Mouse (Mus musculus) spleen, adult 2 months (tissue): ENCODE results near the gene Lcorl.

Experiments used
- CTCF ChIP-seq: fragments of 200-500 bp; IDR thresholded peaks from 2 replicates; pipeline ENCODE4 v1.5.1; 2011; ENCODE audit warnings: mild to moderate bottlenecking, inconsistent platforms; ENCODE audit not compliant: insufficient read depth, insufficient read length, insufficient replicate concordance; ENCODE audit errors: extremely low read depth
- POLR2A ChIP-seq: fragments of 200-500 bp; IDR thresholded peaks from 2 replicates; pipeline ENCODE4 v1.6.1; 2011; ENCODE audit warnings: low read depth, low read length, inconsistent platforms

DNA sequence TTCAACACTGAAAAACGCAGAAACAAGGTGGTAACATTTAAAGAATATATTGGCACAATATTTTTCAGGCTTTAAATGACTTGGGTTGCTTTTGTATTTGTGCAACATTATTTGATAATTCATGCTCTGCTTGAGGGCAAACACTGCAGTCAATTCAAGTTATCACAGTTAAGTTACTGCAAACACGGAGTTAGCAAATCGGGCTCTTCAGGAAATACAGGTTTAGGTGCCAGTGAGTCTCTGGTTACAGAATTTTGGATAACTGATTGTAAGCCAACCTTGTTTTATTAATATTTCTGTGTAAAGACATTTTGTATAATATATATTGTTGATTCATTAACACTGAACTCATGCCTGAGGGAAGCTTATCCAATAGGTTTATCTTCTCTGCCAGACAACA, 36.3 kb upstream of the Lcorl start:
- TF ChIP-seq CTCF, result no peak
- no peak for TF ChIP-seq POLR2A
